Mouse (Mus musculus) lung, adult 2 months (tissue): ENCODE measurements around the gene Marf1. TPM values are rescaled to one million over a fixed set of nuclear protein-coding genes. Genes with fewer than 3 reads are reported as not detected.

ENCODE experiments used
- DNase-seq: peaks from one replicate; pipeline ENCODE4 v3.0.0; 2022
- H3K4me1 ChIP-seq: fragments of 200-500 bp; 2 replicates; pipeline ENCODE4 v1.6.1; 2011; ENCODE audit warnings: low read length; ENCODE audit not compliant: control insufficient read depth, insufficient read depth
- H3K4me3 ChIP-seq: fragments of 200-500 bp; replicated peaks from 2 replicates; pipeline ENCODE3; 2011; ENCODE audit warnings: low read depth, mild to moderate bottlenecking, control low read depth, low read length; ENCODE audit errors: extremely low read depth
- CTCF ChIP-seq: fragments of 200-500 bp; IDR thresholded peaks from 2 replicates; pipeline ENCODE4 v1.5.1; 2011; ENCODE audit warnings: mild to moderate bottlenecking, low read length, control low read depth; ENCODE audit not compliant: insufficient read depth
- POLR2A ChIP-seq: fragments of 200-500 bp; IDR thresholded peaks from 2 replicates; pipeline ENCODE4 v1.6.1; 2011; ENCODE audit warnings: low read depth, mild to moderate bottlenecking, control low read depth, low read length, borderline replicate concordance; ENCODE audit errors: extremely low read depth
- WGBS: fragments of 180-500 bp; shearing (Covaris S2); methylation state at CpG from one replicate; pipeline ENCODE4 v1.1.7; 2018; 5-methylcytosine and 5-hydroxymethylcytosine counted together
- polyA plus RNA-seq: library from polyadenylated mRNA; depleted of rRNA; stranded (reverse); fragments of >200 nt; gene quantifications from 2 replicates; pipeline ENCODE4 v1.2.3, GENCODE M21; 2012

Marf1 gene
- polyA plus RNA-seq, 1 experiment = 15.7 TPM

- Histone ChIP-seq H3K4me3 (no peak overlapping the region), H3K4me1 (no peaks in the 10 kb centered on the region; the same call in 1 of the 2 replicates)
- no peak for DNase-seq
- WGBS = 83% methylated on average over 7 of the region's 7 CpGs
- TF ChIP-seq POLR2A = no peak
- TF ChIP-seq CTCF = no peak
Measured at GRCm38 (mm10) chr16:14124709-14125108, 38.4 kb downstream of the Marf1 start.

- 85% methylated on average over 2 of the region's 2 CpGs for WGBS
- H3K4me3 ChIP-seq = no peak overlapping the region
- TF ChIP-seq POLR2A = no peak
- TF ChIP-seq CTCF = no peak
- H3K4me1 ChIP-seq = no peaks in the 10 kb centered on the region; the same call in 1 of the 2 replicates
- DNase-seq = no peak
Measured at GRCm38 (mm10) chr16:14123901-14124300, 39.2 kb downstream of the Marf1 start.

DNA sequence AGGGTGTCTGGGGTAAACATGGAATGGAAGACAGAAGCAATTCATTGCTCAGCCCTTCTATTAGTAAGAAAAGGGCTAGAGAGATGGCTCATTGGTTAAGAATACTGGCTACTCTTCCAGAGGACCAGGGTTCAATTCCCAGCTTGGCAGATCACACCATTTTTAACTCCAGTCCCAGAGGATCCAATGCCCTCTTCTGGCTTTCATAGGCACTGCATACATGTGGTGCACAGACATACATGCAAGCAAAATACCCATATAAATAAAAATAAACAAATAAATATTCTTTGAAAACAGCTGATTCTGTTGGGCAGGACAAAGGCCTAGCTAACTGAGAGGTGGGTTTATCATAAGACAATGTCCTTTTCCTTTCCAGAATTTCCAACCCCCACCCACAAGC, 40.6 kb downstream of the Marf1 start:
- DNase-seq = no peak
- TF ChIP-seq CTCF (no peak), POLR2A (no peak)
- H3K4me3 ChIP-seq = no peak overlapping the region
- no peaks in the 10 kb centered on the region; the same call in 1 of the 2 replicates for H3K4me1 ChIP-seq

GRCm38 (mm10) chr16:14121563-14121962, 41.6 kb downstream of the Marf1 start:
- no peak for TF ChIP-seq CTCF
- no peak for TF ChIP-seq POLR2A
- no peak for DNase-seq
- 94% methylated on average over 7 of the region's 7 CpGs for WGBS
- Histone ChIP-seq H3K4me1 (no peaks in the 10 kb centered on the region; the same call in 1 of the 2 replicates), H3K4me3 (no peak overlapping the region)

DNA sequence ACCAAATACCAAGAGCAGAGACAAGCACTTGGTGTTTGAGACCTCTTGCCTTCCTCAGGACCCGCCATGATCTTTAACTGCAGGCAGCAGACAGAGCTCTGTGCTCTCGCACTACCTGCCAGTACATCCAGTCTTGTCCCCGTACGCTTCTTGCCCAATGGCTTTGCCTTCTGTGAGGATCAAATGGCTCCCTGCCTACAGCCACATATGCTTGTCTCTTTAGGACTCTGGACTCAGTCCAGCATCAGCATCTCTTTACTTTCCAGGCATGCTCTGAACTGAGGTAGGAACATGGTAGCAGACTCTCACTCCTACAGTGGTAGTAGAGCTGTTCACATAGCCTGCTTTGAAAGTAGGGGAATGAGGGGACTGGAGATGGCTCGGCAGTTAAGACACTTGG, 42.2 kb downstream of the Marf1 start:
- no peak for DNase-seq
- Histone ChIP-seq H3K4me3 (no peak overlapping the region), H3K4me1 (no peaks in the 10 kb centered on the region; the same call in 1 of the 2 replicates)
- TF ChIP-seq CTCF = no peak
- no peak for TF ChIP-seq POLR2A
- 94% methylated on average over 5 of the region's 5 CpGs for whole genome bisulfite sequencing

DNA sequence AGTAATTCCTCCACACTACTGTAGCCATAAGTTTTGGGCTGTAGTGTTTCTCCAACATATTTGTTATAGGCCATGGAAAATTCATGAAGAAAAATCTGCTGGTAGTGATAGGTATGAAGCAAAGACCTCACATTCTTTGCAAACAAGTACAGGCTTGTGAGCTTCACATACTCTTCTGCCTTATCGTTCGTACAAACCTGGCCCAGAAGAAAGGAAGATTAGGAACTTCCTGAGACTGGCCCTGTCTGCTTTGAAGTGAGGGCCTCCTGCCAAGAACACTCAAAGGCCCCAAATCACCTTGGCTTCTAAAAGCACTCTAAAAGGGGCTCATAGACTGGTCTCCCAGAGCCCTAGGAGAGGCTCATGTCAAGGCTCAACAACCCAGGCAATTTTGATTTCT, 45.9 kb downstream of the Marf1 start:
- no peaks in the 10 kb centered on the region for H3K4me1 ChIP-seq
- 47% methylated on average over 2 of the region's 2 CpGs for WGBS
- TF ChIP-seq CTCF = no peak
- no peak for TF ChIP-seq POLR2A
- H3K4me3 ChIP-seq = no peak overlapping the region
- no peak for DNase-seq

DNA sequence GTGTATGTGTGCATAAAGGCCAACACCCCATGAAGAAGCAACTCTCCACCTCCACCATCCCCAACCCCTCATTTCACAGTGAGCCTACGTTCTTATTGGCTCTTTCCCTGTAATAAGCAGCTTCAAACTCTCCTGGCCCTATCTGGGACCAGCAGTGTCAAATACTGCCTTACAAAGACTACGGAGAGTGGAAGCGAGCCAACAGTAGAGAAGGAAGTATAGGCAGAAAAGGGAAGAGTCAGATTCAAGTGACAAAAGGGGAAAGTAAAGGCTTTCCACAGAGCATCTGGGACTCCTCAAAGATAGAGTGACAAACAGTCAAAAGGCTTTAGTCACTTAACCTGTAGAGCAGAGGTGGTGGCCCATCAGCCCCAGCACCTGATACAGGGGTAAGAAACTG, 50.4 kb downstream of the Marf1 start:
- TF ChIP-seq CTCF = no peak
- TF ChIP-seq POLR2A = no peak
- WGBS = 85% methylated on average over 3 of the region's 3 CpGs

DNA sequence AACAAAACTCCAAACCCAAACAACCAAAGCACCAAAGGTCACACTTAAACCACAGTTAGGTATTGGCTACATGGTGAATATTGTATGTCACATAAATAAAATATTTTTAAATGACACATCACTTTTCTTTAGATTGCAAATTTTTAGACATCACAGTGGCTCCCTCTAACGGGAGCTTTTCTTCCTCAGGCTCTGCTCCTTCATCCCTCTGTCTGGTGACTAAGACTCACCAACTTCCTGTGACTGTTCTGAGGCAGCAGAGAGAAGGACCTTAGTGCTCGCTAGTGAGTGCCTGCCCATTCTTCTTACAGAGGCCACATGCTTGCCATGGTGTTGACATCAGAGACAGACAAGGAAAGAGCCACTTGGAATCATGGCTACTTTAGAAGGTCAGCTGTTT, 51.0 kb downstream of the Marf1 start:
- no peak for DNase-seq
- TF ChIP-seq POLR2A = no peak
- no peak for TF ChIP-seq CTCF
- no peak overlapping the region for H3K4me3 ChIP-seq
- H3K4me1 ChIP-seq = no peaks in the 10 kb centered on the region
- WGBS = 49% methylated on average over 2 of the region's 2 CpGs

More for the DNA sequence above, 50.4 kb downstream of the Marf1 start:
- no peaks in the 10 kb centered on the region for H3K4me1 ChIP-seq
- DNase-seq = no peak
- H3K4me3 ChIP-seq = no peak overlapping the region

DNA sequence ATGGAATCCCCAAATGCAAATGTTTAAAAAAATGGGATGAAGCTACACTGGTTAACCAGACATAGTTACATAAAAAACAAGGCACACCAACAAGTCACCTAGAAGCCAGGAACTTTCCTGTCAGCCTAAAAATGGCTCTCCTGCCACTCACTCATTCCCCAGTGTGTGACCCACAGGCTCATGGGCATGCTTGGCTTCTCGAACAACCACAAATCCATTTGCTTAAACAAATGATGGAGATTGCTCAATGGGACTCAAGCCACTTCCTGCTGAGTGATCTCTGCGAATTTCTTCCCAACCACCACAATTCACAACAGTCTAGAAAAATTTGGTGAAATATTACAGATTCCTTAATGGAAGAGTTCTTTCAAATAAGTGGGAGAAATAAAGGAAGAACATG, 52.2 kb downstream of the Marf1 start:
- no peak overlapping the region for H3K4me3 ChIP-seq
- DNase-seq = no peak
- WGBS = 56% methylated on average over 2 of the region's 2 CpGs
- no peaks in the 10 kb centered on the region for H3K4me1 ChIP-seq
- TF ChIP-seq POLR2A (no peak), CTCF (no peak)

- DNase-seq = no peak
- TF ChIP-seq POLR2A = no peak
- Histone ChIP-seq H3K4me3 (no peak overlapping the region), H3K4me1 (no peaks in the 10 kb centered on the region)
- WGBS = 72% methylated on average over 3 of the region's 3 CpGs
Measured at GRCm38 (mm10) chr16:14109651-14110230, 53.4 kb downstream of the Marf1 start.

DNA sequence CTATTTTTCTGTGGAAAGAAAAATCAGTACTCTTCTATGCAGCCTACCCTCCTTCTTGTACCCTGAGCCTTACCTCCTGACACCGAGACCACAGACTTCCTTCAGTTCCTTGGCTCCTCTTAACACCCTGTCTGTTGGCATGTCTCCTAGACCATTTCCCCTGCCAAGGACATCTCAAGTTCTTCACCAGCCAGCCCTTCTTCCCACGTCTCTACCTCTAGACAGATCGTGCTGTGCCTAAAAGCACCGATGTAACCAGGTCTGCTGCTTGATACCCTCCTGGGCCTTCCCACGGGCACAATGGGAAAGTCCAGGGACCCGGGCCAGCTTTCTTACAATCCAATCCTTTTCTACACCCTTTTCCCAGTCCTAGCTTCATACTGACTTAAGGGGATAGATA, 57.3 kb downstream of the Marf1 start:
- Histone ChIP-seq H3K4me3 (no peak overlapping the region), H3K4me1 (no peaks in the 10 kb centered on the region)
- TF ChIP-seq CTCF (no peak), POLR2A (no peak)
- WGBS = 81% methylated on average over 6 of the region's 6 CpGs
- no peak for DNase-seq
